Mouse (Mus musculus): ENCODE data around the gene Ccser1. TPM values are rescaled to one million over a fixed set of nuclear protein-coding genes. Genes with fewer than 3 reads are reported as not detected.

Ccser1 gene
- polyA plus RNA-seq, 1 experiment from 2014 or later: 5.1 TPM

DNA sequence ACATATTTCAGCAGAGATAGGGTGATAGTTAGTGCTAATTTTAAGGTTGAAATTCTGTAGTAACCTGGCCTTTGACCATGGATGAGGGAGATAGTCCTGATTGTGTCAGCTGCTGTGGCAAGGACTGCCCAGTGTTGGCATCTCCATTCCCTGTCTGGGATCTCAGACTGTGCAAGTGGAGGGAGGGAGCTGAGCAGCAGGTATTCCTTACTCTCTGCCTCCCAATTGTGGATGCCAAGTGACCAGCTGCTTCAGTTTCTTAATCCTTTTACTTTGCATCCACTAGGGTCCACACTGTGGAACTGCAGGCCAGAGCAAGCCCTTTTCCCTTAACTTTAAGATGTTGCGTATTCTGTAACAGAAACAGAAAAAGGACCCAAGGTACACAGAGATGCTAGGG is 154.3 kb downstream of the Ccser1 start:
- Histone ChIP-seq H3K27me3 (ENCODE audit: control insufficient read depth, insufficient read depth, low read length) (no peaks in the 10 kb centered on the region), H3K9me3 (replicated peaks; ENCODE audit: control insufficient read depth, low read length) (no peaks in the 10 kb centered on the region), H3K4me1 (ENCODE audit: control insufficient read depth, insufficient read depth, low read length) (no peaks in the 10 kb centered on the region), H3K9ac (replicated peaks; ENCODE audit: low read length) (no peak overlapping the region), H3K4me3 (ENCODE audit: low read depth, low read length) (no peak overlapping the region), H3K27ac (replicated peaks; ENCODE audit: low read depth, low read length) (no peak overlapping the region), H3K4me2 (ENCODE audit: low read depth, low read length) (no peak overlapping the region), H3K36me3 (replicated peaks; ENCODE audit: control insufficient read depth, insufficient read depth, low read depth, low read length) (no peaks in the 10 kb centered on the region)
- ATAC-seq (replicated peaks; ENCODE audit: insufficient number of reproducible peaks, low FRiP score, low TSS enrichment, low read depth): no peak
- 96% methylated on average over 1 of the region's 1 CpGs for WGBS
- DNase-seq (ENCODE audit: low spot score): no peak

GRCm38 (mm10) chr6:61347045-61347838 is 167.1 kb downstream of the Ccser1 start:
- Histone ChIP-seq H3K4me2 (ENCODE audit: low read depth, low read length) (no peak overlapping the region), H3K9ac (replicated peaks; ENCODE audit: low read length) (no peak overlapping the region), H3K4me3 (ENCODE audit: low read depth, low read length) (no peak overlapping the region), H3K4me1 (ENCODE audit: control insufficient read depth, insufficient read depth, low read length) (no peaks in the 10 kb centered on the region), H3K9me3 (replicated peaks; ENCODE audit: control insufficient read depth, low read length) (no peaks in the 10 kb centered on the region), H3K27me3 (ENCODE audit: control insufficient read depth, insufficient read depth, low read length) (no peaks in the 10 kb centered on the region), H3K36me3 (replicated peaks; ENCODE audit: control insufficient read depth, insufficient read depth, low read depth, low read length) (no peaks in the 10 kb centered on the region), H3K27ac (replicated peaks; ENCODE audit: low read depth, low read length) (no peak overlapping the region)
- ATAC-seq (replicated peaks; ENCODE audit: insufficient number of reproducible peaks, low FRiP score, low TSS enrichment, low read depth) (no peak), DNase-seq (ENCODE audit: low spot score) (peak; percentile 42)
- WGBS: 81% methylated on average over 5 of the region's 5 CpGs

DNA sequence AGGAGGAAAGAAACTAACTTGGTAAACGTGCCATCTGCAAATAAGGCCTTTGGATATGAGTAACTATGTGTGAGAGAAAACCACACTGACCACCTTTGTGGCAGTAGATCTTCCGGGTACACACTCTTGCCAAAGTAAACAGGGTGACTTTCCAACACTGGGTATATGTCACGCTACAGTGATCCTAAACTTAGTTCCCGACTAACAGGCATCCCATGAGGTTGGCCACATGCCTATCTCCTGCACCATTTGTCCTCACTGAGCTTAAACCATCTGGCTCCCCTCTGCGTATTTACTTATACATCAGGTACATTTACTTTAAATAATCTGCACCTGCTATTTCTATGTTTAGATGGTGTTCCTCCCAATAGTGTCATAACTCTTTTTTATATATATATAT is 183.6 kb downstream of the Ccser1 start:
- Histone ChIP-seq H3K4me3 (ENCODE audit: low read depth, low read length) (no peak overlapping the region), H3K36me3 (replicated peaks; ENCODE audit: control insufficient read depth, insufficient read depth, low read depth, low read length) (no peaks in the 10 kb centered on the region), H3K4me2 (ENCODE audit: low read depth, low read length) (no peak overlapping the region), H3K27ac (replicated peaks; ENCODE audit: low read depth, low read length) (no peak overlapping the region), H3K27me3 (ENCODE audit: control insufficient read depth, insufficient read depth, low read length) (no peaks in the 10 kb centered on the region), H3K4me1 (ENCODE audit: control insufficient read depth, insufficient read depth, low read length) (no peaks in the 10 kb centered on the region), H3K9ac (replicated peaks; ENCODE audit: low read length) (no peak overlapping the region), H3K9me3 (replicated peaks; ENCODE audit: control insufficient read depth, low read length) (no peaks in the 10 kb centered on the region)
- WGBS: 86% methylated on average over 5 of the region's 5 CpGs
- no peak for ATAC-seq (replicated peaks; ENCODE audit: insufficient number of reproducible peaks, low FRiP score, low TSS enrichment, low read depth)
- DNase-seq (ENCODE audit: low spot score): no peak

DNA sequence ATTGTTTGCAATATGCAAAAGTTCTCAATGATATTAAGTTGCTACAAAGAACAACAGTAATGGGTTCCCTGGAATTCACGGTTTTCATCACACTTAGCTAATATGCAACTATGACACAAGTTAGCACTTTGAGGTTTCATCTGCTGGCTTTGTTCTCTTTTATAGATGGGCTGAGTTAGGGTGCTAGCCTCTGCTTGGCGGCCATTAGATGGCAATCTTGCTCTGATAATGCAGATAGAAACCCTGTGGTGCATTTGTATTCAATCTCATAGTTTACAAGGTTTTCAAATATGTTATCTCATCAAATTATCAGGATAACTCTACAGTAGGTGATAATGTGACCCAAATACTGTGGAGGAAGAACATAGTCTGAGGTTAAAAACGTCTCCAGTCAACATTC is 202.4 kb downstream of the Ccser1 start:
- WGBS: 28% methylated on average over 3 of the region's 3 CpGs
- no peak overlapping the region for H3K4me2 ChIP-seq (ENCODE audit: low read depth, low read length)
- no peaks in the 10 kb centered on the region for H3K4me1 ChIP-seq (ENCODE audit: control insufficient read depth, insufficient read depth, low read length)
- H3K9ac ChIP-seq (replicated peaks; ENCODE audit: low read length): no peak overlapping the region
- H3K4me3 ChIP-seq (ENCODE audit: low read depth, low read length): no peak overlapping the region
- ATAC-seq (replicated peaks; ENCODE audit: insufficient number of reproducible peaks, low FRiP score, low TSS enrichment, low read depth) (no peak), DNase-seq (ENCODE audit: low spot score) (peak; percentile 35)
- no peaks in the 10 kb centered on the region for H3K36me3 ChIP-seq (replicated peaks; ENCODE audit: control insufficient read depth, insufficient read depth, low read depth, low read length)
- H3K27ac ChIP-seq (replicated peaks; ENCODE audit: low read depth, low read length): no peak overlapping the region
- no peaks in the 10 kb centered on the region for H3K27me3 ChIP-seq (ENCODE audit: control insufficient read depth, insufficient read depth, low read length)
- no peaks in the 10 kb centered on the region for H3K9me3 ChIP-seq (replicated peaks; ENCODE audit: control insufficient read depth, low read length)

DNA sequence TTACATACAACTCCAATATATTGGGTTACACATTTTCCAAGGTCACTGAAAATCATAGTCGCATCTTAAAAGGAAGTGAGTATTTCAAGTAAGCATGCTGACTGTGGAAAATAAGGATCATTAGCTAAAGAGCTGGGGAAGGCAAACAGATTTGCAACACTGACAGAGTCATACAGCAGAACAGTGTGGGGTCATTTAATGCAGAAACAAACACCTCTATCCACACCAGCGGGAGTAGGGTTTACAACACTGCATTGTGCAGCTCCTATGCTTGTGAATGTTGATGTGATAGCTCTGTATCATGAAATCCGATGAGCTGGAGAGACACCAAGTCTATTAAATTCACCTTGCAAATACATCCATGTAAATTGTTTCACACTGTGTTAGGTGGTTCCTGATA is 202.9 kb downstream of the Ccser1 start:
- Histone ChIP-seq H3K36me3 (replicated peaks; ENCODE audit: control insufficient read depth, insufficient read depth, low read depth, low read length) (no peaks in the 10 kb centered on the region), H3K9me3 (replicated peaks; ENCODE audit: control insufficient read depth, low read length) (no peaks in the 10 kb centered on the region), H3K9ac (replicated peaks; ENCODE audit: low read length) (no peak overlapping the region), H3K4me3 (ENCODE audit: low read depth, low read length) (no peak overlapping the region), H3K27ac (replicated peaks; ENCODE audit: low read depth, low read length) (no peak overlapping the region), H3K4me1 (ENCODE audit: control insufficient read depth, insufficient read depth, low read length) (no peaks in the 10 kb centered on the region), H3K27me3 (ENCODE audit: control insufficient read depth, insufficient read depth, low read length) (no peaks in the 10 kb centered on the region), H3K4me2 (ENCODE audit: low read depth, low read length) (no peak overlapping the region)
- 53% methylated on average over 3 of the region's 3 CpGs for WGBS
- ATAC-seq (replicated peaks; ENCODE audit: insufficient number of reproducible peaks, low FRiP score, low TSS enrichment, low read depth) (no peak), DNase-seq (ENCODE audit: low spot score) (no peak)

DNA sequence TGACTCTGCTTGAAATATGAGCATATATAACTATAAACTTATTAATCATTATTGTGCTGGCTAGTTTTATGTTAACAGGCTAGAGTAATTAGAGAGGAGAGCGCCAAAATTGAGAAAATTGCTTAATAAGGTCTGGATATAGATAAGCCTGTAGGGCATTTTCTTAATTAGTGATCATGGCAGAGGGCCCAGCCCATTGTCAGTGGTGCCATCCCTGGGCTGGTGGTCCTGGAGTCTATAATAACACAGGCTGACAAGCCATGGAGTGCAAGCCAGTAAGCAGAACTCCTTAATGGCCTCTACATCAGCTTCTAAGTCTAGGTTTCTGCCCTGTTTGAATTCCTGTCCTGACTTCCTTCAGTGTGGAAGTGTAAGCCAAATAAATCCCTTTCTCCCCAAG is 206.9 kb downstream of the Ccser1 start:
- H3K4me3 ChIP-seq (ENCODE audit: low read depth, low read length): no peak overlapping the region
- no peaks in the 10 kb centered on the region for H3K36me3 ChIP-seq (replicated peaks; ENCODE audit: control insufficient read depth, insufficient read depth, low read depth, low read length)
- 77% methylated on average over 1 of the region's 1 CpGs for WGBS
- no peaks in the 10 kb centered on the region for H3K27me3 ChIP-seq (ENCODE audit: control insufficient read depth, insufficient read depth, low read length)
- H3K9ac ChIP-seq (replicated peaks; ENCODE audit: low read length): no peak overlapping the region
- H3K4me1 ChIP-seq (ENCODE audit: control insufficient read depth, insufficient read depth, low read length): no peaks in the 10 kb centered on the region
- no peak overlapping the region for H3K27ac ChIP-seq (replicated peaks; ENCODE audit: low read depth, low read length)
- DNase-seq (ENCODE audit: low spot score) (no peak), ATAC-seq (replicated peaks; ENCODE audit: insufficient number of reproducible peaks, low FRiP score, low TSS enrichment, low read depth) (no peak)
- H3K4me2 ChIP-seq (ENCODE audit: low read depth, low read length): no peak overlapping the region
- no peaks in the 10 kb centered on the region for H3K9me3 ChIP-seq (replicated peaks; ENCODE audit: control insufficient read depth, low read length)

GRCm38 (mm10) chr6:61427490-61427889 is 247.4 kb downstream of the Ccser1 start:
- WGBS: 78% methylated on average over 2 of the region's 2 CpGs
- Histone ChIP-seq H3K9me3 (replicated peaks; ENCODE audit: control insufficient read depth, low read length) (no peaks in the 10 kb centered on the region), H3K4me2 (ENCODE audit: low read depth, low read length) (no peak overlapping the region), H3K4me1 (ENCODE audit: control insufficient read depth, insufficient read depth, low read length) (no peaks in the 10 kb centered on the region), H3K27me3 (ENCODE audit: control insufficient read depth, insufficient read depth, low read length) (no peaks in the 10 kb centered on the region), H3K27ac (replicated peaks; ENCODE audit: low read depth, low read length) (no peak overlapping the region), H3K36me3 (replicated peaks; ENCODE audit: control insufficient read depth, insufficient read depth, low read depth, low read length) (no peaks in the 10 kb centered on the region), H3K9ac (replicated peaks; ENCODE audit: low read length) (no peak overlapping the region), H3K4me3 (ENCODE audit: low read depth, low read length) (no peak overlapping the region)
- no peak for DNase-seq (ENCODE audit: low spot score)
- ATAC-seq (replicated peaks; ENCODE audit: insufficient number of reproducible peaks, low FRiP score, low TSS enrichment, low read depth): no peak

- no peaks in the 10 kb centered on the region for H3K27me3 ChIP-seq (ENCODE audit: control insufficient read depth, insufficient read depth, low read length)
- WGBS: 20% methylated on average over 5 of the region's 5 CpGs
Observed at GRCm38 (mm10) chr6:61430881-61431725, 251.0 kb downstream of the Ccser1 start.

More at GRCm38 (mm10) chr6:61430881-61431725, 251.0 kb downstream of the Ccser1 start:
- no peak overlapping the region for H3K9ac ChIP-seq (replicated peaks; ENCODE audit: low read length)
- no peak overlapping the region for H3K27ac ChIP-seq (replicated peaks; ENCODE audit: low read depth, low read length)
- no peak overlapping the region for H3K4me3 ChIP-seq (ENCODE audit: low read depth, low read length)
- DNase-seq (ENCODE audit: low spot score): peak; percentile 28
- H3K4me1 ChIP-seq (ENCODE audit: control insufficient read depth, insufficient read depth, low read length): no peaks in the 10 kb centered on the region
- H3K9me3 ChIP-seq (replicated peaks; ENCODE audit: control insufficient read depth, low read length): no peaks in the 10 kb centered on the region
- no peak overlapping the region for H3K4me2 ChIP-seq (ENCODE audit: low read depth, low read length)
- no peaks in the 10 kb centered on the region for H3K36me3 ChIP-seq (replicated peaks; ENCODE audit: control insufficient read depth, insufficient read depth, low read depth, low read length)
- no peak for ATAC-seq (replicated peaks; ENCODE audit: insufficient number of reproducible peaks, low FRiP score, low TSS enrichment, low read depth)

All from embryonic facial prominence, embryonic 11.5 days (tissue).